Mouse (Mus musculus): Measurements from ENCODE around the gene Tirap. TPM values are rescaled to one million over a fixed set of nuclear protein-coding genes. Genes with fewer than 3 reads are reported as not detected.

Gene Tirap
- polyA plus RNA-seq, 1 experiment from 2014 or later, result 11.9 TPM

DNA sequence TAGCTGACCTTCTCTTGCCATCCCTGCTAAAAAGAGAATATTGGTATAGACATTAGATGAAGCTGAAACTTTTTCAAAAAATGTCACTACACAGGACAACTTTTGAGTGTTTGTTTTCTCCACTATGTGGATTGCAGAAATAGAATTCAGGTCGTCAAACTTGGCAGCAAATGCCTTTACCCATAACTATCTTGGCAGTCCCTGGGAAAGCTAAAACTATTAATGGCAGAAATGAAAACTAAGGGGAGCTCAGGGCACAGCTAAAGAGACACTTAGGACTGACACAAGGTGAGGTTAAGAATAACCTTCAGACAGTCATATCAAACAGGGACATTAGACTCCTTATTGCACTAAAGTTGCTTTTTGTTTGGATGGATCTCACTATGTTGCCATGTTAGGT is 17.9 kb upstream of the Tirap start:
- WGBS, result 71% methylated on average over 1 of the region's 1 CpGs
- Histone ChIP-seq H3K9ac (ENCODE audit: low read depth, low read length) (no peak overlapping the region), H3K4me1 (replicated peaks; ENCODE audit: control insufficient read depth, insufficient read depth, low read length) (no peaks in the 10 kb centered on the region), H3K4me2 (replicated peaks; ENCODE audit: low read depth, low read length) (no peak overlapping the region), H3K4me3 (ENCODE audit: low read depth, low read length) (no peak overlapping the region), H3K9me3 (ENCODE audit: control insufficient read depth, low read length) (no peaks in the 10 kb centered on the region), H3K36me3 (ENCODE audit: control insufficient read depth, insufficient read depth, low read length) (peaks cover 2% of the 10 kb centered on the region; the same call in 1 of the 2 replicates), H3K27me3 (ENCODE audit: control insufficient read depth, insufficient read depth, low read length) (no peaks in the 10 kb centered on the region), H3K27ac (ENCODE audit: low read depth, low read length) (no peak overlapping the region)
- no peak for ATAC-seq (ENCODE audit: low FRiP score)
- DNase-seq (ENCODE audit: low spot score), result no peak

DNA sequence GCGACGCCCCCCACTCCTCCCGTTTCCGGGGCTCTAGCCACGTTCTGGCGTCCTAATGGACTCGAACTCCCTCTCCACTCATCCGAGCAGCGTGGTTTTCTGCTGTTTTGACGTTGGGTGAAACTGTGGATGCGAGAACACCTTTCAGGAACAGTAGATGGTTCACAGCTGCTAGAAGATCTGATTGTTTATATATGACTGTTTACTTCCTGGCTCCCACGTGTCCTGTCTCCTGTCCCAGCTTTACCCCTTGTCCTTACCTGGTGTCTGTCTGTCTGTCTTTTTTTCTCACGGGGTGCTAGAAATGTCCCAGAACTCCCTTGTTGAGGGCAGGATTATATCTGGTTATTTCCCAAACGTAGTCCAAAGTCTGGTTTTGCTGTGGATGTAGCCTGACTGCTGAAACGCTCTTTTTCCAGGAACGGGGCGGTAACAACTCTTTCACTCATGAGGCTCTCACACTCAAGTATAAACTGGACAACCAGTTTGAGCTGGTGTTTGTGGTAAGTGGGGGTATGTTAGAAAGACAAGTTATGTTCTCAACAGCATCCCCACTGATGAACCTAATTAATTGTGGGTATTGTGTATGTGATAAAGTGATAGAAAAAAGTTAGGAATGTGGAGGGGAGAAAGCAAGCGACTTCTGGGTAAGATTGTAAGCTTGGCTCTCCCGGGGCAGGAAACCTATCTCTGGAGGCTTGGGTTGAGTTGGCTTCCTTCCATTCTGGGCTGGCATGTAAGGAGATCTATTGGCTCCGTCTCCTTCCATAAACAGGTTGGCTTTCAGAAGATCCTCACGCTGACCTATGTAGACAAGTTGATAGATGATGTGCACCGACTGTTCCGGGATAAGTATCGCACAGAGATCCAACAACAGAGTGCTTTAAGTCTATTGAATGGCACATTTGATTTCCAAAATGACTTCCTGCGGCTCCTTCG is 11.8 kb upstream of the Tirap start:
- H3K9ac ChIP-seq (ENCODE audit: low read depth, low read length), result peak overlapping the region; percentile 85
- peak overlapping the region; percentile 69 for H3K4me2 ChIP-seq (replicated peaks; ENCODE audit: low read depth, low read length)
- DNase-seq (ENCODE audit: low spot score), result no peak
- peaks cover 2% of the 10 kb centered on the region; the same call in 1 of the 2 replicates for H3K36me3 ChIP-seq (ENCODE audit: control insufficient read depth, insufficient read depth, low read length)
- 0 out of 2 replicates have a peak, but pooled peaks have one; percentile 0 for ATAC-seq (ENCODE audit: low FRiP score)
- H3K27ac ChIP-seq (ENCODE audit: low read depth, low read length), result no peak overlapping the region
- WGBS, result 36% methylated on average over 26 of the region's 26 CpGs
- no peaks in the 10 kb centered on the region for H3K9me3 ChIP-seq (ENCODE audit: control insufficient read depth, low read length)
- peak overlapping the region; percentile 79 for H3K4me3 ChIP-seq (ENCODE audit: low read depth, low read length)
- no peaks in the 10 kb centered on the region for H3K27me3 ChIP-seq (ENCODE audit: control insufficient read depth, insufficient read depth, low read length)
- no peaks in the 10 kb centered on the region; the same call in 1 of the 2 replicates for H3K4me1 ChIP-seq (replicated peaks; ENCODE audit: control insufficient read depth, insufficient read depth, low read length)

DNA sequence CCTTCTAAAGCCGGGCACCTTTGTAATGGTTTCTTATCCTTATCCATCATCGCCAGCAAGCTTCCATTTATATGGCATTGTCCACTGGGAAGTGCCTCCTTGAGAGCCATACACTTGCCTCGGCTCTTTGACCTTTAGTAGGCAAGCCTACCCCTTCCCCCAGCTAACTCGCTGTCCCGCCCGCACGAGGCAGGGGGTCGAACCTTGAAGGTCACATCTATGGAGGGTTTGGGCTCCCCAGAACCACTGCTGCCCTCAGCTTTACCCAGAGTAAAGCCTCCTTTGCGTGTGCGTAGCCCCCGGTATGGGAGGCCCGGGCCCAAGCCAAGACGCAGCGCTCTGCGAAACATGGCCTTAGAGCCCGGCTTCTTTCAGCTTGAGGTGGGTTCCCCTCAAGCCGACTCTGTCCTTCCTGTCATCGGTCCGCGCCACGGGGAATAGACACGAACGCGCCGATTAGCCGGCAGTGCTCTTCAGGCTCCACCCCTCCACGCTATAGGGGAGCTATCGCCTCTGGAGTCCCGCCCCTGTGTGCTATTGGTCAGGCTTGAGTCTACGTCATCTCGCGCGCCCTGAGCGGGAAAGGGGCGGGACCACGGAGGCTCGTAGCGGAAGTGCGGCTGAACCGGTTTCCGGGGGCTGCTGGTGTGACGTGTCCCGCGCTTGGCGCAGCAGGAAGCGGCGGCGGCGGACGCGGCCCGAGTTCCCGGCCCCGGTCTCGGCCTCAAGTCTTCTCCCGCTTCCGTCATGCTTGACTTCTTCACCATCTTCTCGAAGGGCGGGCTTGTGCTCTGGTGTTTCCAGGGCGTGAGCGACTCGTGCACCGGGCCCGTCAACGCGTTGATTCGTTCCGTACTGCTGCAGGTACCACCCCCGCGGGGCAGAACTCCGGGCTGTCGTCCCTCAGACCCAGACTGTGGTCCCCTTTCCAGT is 10.7 kb upstream of the Tirap start, which contains the start of gene Foxred1:
TSS of gene Foxred1 (minus strand) at position 514 of the 933 bp plus-strand sequence.
- Histone ChIP-seq H3K4me2 (replicated peaks; ENCODE audit: low read depth, low read length) (peak within 1 kb of the TSS; percentile 69), H3K4me3 (ENCODE audit: low read depth, low read length) (peak within 1 kb of the TSS; percentile 79), H3K36me3 (ENCODE audit: control insufficient read depth, insufficient read depth, low read length) (peaks cover 5% of the 10 kb centered on the region), H3K9me3 (ENCODE audit: control insufficient read depth, low read length) (no peaks in the 10 kb centered on the region), H3K4me1 (replicated peaks; ENCODE audit: control insufficient read depth, insufficient read depth, low read length) (no peaks in the 10 kb centered on the region; the same call in 1 of the 2 replicates), H3K9ac (ENCODE audit: low read depth, low read length) (peak within 1 kb of the TSS; percentile 85), H3K27ac (ENCODE audit: low read depth, low read length) (peak within 1 kb of the TSS; percentile 64), H3K27me3 (ENCODE audit: control insufficient read depth, insufficient read depth, low read length) (no peaks in the 10 kb centered on the region)
- under 1% methylated on average over 64 of the region's 72 CpGs for WGBS
- DNase-seq (ENCODE audit: low spot score), result peak; percentile 99
- ATAC-seq (ENCODE audit: low FRiP score), result peak; percentile 100

DNA sequence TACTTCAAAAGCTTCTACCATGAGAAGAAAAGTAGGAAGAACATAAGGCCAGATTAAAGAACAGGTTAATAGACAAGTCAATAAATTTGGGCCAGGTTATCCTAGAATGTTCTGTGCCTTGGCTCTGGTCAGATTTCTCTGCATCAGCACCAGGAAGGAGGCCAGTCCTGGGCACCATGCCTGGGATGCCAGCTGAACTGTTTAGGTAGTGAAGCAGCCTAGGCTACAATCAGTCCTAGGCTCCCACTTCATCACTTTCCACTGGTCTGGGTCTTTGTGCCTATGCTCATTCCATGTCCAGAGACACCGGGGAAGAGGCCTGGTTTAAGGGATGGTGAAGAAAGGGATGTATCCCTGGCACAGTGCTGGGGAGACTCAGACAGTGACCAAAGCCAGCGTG is 4.3 kb upstream of the Tirap start:
- ATAC-seq (ENCODE audit: low FRiP score), result no peak
- WGBS, result 96% methylated on average over 2 of the region's 2 CpGs
- Histone ChIP-seq H3K9me3 (ENCODE audit: control insufficient read depth, low read length) (no peaks in the 10 kb centered on the region), H3K4me2 (replicated peaks; ENCODE audit: low read depth, low read length) (no peak overlapping the region), H3K36me3 (ENCODE audit: control insufficient read depth, insufficient read depth, low read length) (peaks cover 9% of the 10 kb centered on the region; the same call in 1 of the 2 replicates), H3K4me1 (replicated peaks; ENCODE audit: control insufficient read depth, insufficient read depth, low read length) (no peaks in the 10 kb centered on the region), H3K9ac (ENCODE audit: low read depth, low read length) (no peak overlapping the region), H3K4me3 (ENCODE audit: low read depth, low read length) (no peak overlapping the region), H3K27me3 (ENCODE audit: control insufficient read depth, insufficient read depth, low read length) (no peaks in the 10 kb centered on the region), H3K27ac (ENCODE audit: low read depth, low read length) (no peak overlapping the region)
- no peak for DNase-seq (ENCODE audit: low spot score)

DNA sequence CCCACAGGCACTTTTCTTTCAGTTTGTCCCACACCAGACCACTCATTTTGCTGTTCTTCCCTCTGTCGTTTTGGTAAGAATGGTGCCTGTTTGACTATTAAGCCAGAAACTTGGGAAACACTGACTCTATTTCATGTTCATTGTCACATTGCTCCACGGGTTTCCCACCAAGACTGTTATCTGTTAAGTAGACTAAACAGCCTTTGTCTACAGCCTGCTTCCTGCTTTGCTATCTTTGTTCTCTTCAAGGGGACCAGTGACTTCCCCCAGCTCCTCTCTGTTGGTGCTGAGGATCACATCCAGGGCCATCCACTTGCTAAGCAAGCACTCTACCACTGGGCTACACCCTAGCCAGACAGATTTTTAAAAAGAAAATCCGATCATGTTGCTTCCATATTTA is 3.4 kb upstream of the Tirap start:
- Histone ChIP-seq H3K36me3 (ENCODE audit: control insufficient read depth, insufficient read depth, low read length) (peaks cover 9% of the 10 kb centered on the region; the same call in 1 of the 2 replicates), H3K9ac (ENCODE audit: low read depth, low read length) (no peak overlapping the region), H3K27me3 (ENCODE audit: control insufficient read depth, insufficient read depth, low read length) (no peaks in the 10 kb centered on the region), H3K4me3 (ENCODE audit: low read depth, low read length) (no peak overlapping the region), H3K9me3 (ENCODE audit: control insufficient read depth, low read length) (no peaks in the 10 kb centered on the region), H3K4me2 (replicated peaks; ENCODE audit: low read depth, low read length) (no peak overlapping the region), H3K27ac (ENCODE audit: low read depth, low read length) (no peak overlapping the region), H3K4me1 (replicated peaks; ENCODE audit: control insufficient read depth, insufficient read depth, low read length) (no peaks in the 10 kb centered on the region; the same call in 1 of the 2 replicates)
- no peak for ATAC-seq (ENCODE audit: low FRiP score)
- DNase-seq (ENCODE audit: low spot score), result no peak
- WGBS, result 75% methylated on average over 3 of the region's 3 CpGs

DNA sequence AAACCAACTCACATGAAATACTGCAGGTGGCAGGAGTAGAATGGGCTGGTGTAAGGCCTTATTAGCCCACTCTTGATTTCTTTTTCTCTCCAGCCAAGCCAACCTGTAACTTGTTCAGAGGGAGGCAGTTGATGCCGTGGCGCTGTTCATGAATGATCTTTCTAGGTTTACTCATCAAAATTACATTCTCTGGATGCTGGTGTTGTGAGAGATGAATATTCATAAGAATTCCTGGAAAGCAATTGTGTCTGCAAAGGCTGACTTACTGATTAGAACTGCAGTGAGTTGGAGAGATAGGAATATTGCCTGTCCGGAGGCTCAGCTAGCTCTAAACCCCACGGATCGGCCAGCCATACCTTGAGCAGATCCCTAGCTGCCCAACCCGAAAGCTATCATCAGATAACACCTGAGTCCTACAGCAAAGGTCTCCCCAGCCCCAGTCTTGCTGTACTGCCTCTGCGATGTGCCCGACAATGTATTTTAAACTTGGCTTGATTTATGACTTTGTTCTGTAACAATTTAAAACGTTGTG is 504 bp upstream of the Tirap start:
- H3K4me1 ChIP-seq (replicated peaks; ENCODE audit: control insufficient read depth, insufficient read depth, low read length), result no peaks in the 10 kb centered on the region; the same call in 1 of the 2 replicates
- WGBS, result 68% methylated on average over 9 of the region's 9 CpGs
- H3K9me3 ChIP-seq (ENCODE audit: control insufficient read depth, low read length), result no peaks in the 10 kb centered on the region
- 0 out of 2 replicates have a peak, but pooled peaks have one; percentile 6 for ATAC-seq (ENCODE audit: low FRiP score)
- peak overlapping the region; percentile 76 for H3K4me2 ChIP-seq (replicated peaks; ENCODE audit: low read depth, low read length)
- H3K36me3 ChIP-seq (ENCODE audit: control insufficient read depth, insufficient read depth, low read length), result 0 out of 2 replicates have a peak, but pooled peaks cover 6% of the 10 kb centered on the region
- DNase-seq (ENCODE audit: low spot score), result no peak
- no peaks in the 10 kb centered on the region for H3K27me3 ChIP-seq (ENCODE audit: control insufficient read depth, insufficient read depth, low read length)
- H3K9ac ChIP-seq (ENCODE audit: low read depth, low read length), result peak overlapping the region; percentile 83; the same call in 1 of the 2 replicates
- H3K4me3 ChIP-seq (ENCODE audit: low read depth, low read length), result no peak overlapping the region
- no peak overlapping the region for H3K27ac ChIP-seq (ENCODE audit: low read depth, low read length)

DNA sequence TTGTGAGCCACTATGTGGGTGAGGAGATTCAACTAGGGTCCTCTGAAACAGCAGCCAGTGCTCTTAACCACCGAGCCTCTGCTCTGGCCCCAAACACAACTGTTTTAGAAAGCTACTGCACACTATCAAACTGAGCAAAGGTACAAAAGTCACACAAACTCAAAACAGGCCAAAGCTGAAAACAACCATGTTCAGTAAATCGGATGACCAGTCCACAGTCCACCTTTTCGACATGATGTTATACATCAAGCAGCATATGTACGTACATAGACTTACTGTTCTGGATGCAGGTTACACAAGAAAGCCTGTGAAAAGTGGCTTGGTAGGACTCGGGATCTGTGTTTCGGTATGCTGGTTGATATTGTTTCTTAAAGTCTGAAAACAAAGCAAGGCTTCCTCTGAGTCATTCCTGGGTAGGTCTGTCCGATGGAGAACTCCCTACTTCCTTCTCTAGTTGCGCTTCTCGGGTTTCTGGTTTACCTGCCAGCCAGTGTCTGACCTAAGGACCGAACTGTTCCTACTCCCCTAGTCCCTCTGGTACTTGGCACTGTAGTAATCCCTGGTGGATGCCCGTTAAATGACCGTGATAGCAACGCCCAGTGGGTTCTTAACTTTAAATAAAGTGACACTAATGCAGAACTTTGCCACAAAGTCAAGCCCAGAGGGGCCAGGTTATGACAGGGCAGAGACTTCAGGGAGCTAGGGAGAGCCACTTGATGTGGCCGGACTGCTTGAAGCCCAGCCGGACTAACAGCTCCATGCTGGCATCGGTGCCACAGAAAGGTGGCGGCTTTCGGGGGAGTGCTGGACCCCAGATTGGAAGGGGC is 933 bp downstream of the Tirap start:
- DNase-seq (ENCODE audit: low spot score), result no peak
- Histone ChIP-seq H3K36me3 (ENCODE audit: control insufficient read depth, insufficient read depth, low read length) (no peaks in the 10 kb centered on the region), H3K9me3 (ENCODE audit: control insufficient read depth, low read length) (no peaks in the 10 kb centered on the region), H3K4me1 (replicated peaks; ENCODE audit: control insufficient read depth, insufficient read depth, low read length) (no peaks in the 10 kb centered on the region; the same call in 1 of the 2 replicates), H3K4me2 (replicated peaks; ENCODE audit: low read depth, low read length) (peak overlapping the region; percentile 76), H3K9ac (ENCODE audit: low read depth, low read length) (peak overlapping the region; percentile 83), H3K4me3 (ENCODE audit: low read depth, low read length) (peak overlapping the region; percentile 69), H3K27ac (ENCODE audit: low read depth, low read length) (no peak overlapping the region), H3K27me3 (ENCODE audit: control insufficient read depth, insufficient read depth, low read length) (no peaks in the 10 kb centered on the region)
- WGBS, result 26% methylated on average over 18 of the region's 18 CpGs
- peak; percentile 84 for ATAC-seq (ENCODE audit: low FRiP score)

All from hindbrain, embryonic 11.5 days (tissue).